Mouse (Mus musculus) E14TG2a.4 (cell line): ENCODE measurements around the gene Stk33.

Source experiments
- H3K27me3 ChIP-seq: 2 replicates; pipeline ENCODE4 v1.6.1; 2014; ENCODE audit warnings: low read length, control low read depth; ENCODE audit not compliant: insufficient read depth
- H3K36me3 ChIP-seq: 2 replicates; pipeline ENCODE4 v1.6.1; 2014; ENCODE audit warnings: low read length, control low read depth; ENCODE audit not compliant: insufficient read depth
- H3K4me1 ChIP-seq: replicated peaks from 2 replicates; pipeline ENCODE4 v1.6.1; 2014; ENCODE audit warnings: low read depth, low read length, control low read depth
- H3K4me3 ChIP-seq: replicated peaks from 2 replicates; pipeline ENCODE4 v1.5.1; 2014; ENCODE audit warnings: mild to moderate bottlenecking, low read length
- H3K9me3 ChIP-seq: 2 replicates; pipeline ENCODE4 v1.6.1; 2014; ENCODE audit warnings: low read length, control low read depth
- CTCF ChIP-seq: conservative IDR thresholded peaks from 2 replicates; pipeline ENCODE4 v1.5.1; 2014; ENCODE audit warnings: low read length
- NANOG ChIP-seq: IDR thresholded peaks from 2 replicates; pipeline ENCODE4 v1.6.1; 2014; ENCODE audit warnings: borderline replicate concordance, low read length, mixed read lengths
- POU5F1 ChIP-seq: IDR thresholded peaks from 2 replicates; pipeline ENCODE4 v1.6.1; 2014; ENCODE audit warnings: low read length, borderline replicate concordance

Stk33 gene

GRCm38 (mm10) chr7:109326813-109327212 is 112.1 kb downstream of the Stk33 start:
- Histone ChIP-seq H3K27me3 (no peaks in the 10 kb centered on the region), H3K36me3 (no peaks in the 10 kb centered on the region), H3K4me3 (no peak overlapping the region), H3K4me1 (no peaks in the 10 kb centered on the region), H3K9me3 (no peaks in the 10 kb centered on the region)
- TF ChIP-seq NANOG (no peak), CTCF (no peak), POU5F1 (no peak)

- no peak for TF ChIP-seq POU5F1
- TF ChIP-seq NANOG: no peak
- no peak for TF ChIP-seq CTCF
- Histone ChIP-seq H3K27me3 (no peaks in the 10 kb centered on the region), H3K4me1 (no peaks in the 10 kb centered on the region), H3K9me3 (no peaks in the 10 kb centered on the region), H3K36me3 (no peaks in the 10 kb centered on the region), H3K4me3 (no peak overlapping the region)
Measured at GRCm38 (mm10) chr7:109325731-109326130, 113.2 kb downstream of the Stk33 start.

- TF ChIP-seq CTCF (no peak), NANOG (no peak), POU5F1 (no peak)
- Histone ChIP-seq H3K27me3 (no peaks in the 10 kb centered on the region), H3K9me3 (no peaks in the 10 kb centered on the region), H3K36me3 (no peaks in the 10 kb centered on the region), H3K4me1 (no peaks in the 10 kb centered on the region), H3K4me3 (no peak overlapping the region)
Measured at GRCm38 (mm10) chr7:109325169-109325568, 113.7 kb downstream of the Stk33 start.

- Histone ChIP-seq H3K27me3 (no peaks in the 10 kb centered on the region), H3K4me1 (no peaks in the 10 kb centered on the region), H3K9me3 (no peaks in the 10 kb centered on the region), H3K4me3 (no peak overlapping the region), H3K36me3 (no peaks in the 10 kb centered on the region)
- no peak for TF ChIP-seq NANOG
- no peak for TF ChIP-seq CTCF
- TF ChIP-seq POU5F1: no peak
Measured at GRCm38 (mm10) chr7:109309506-109309905, 129.4 kb downstream of the Stk33 start.

GRCm38 (mm10) chr7:109295807-109296206 is 143.1 kb downstream of the Stk33 start:
- Histone ChIP-seq H3K27me3 (no peaks in the 10 kb centered on the region), H3K4me3 (no peak overlapping the region), H3K36me3 (no peaks in the 10 kb centered on the region), H3K4me1 (no peaks in the 10 kb centered on the region), H3K9me3 (peaks cover 8% of the 10 kb centered on the region)
- TF ChIP-seq POU5F1: no peak
- TF ChIP-seq NANOG: no peak
- no peak for TF ChIP-seq CTCF

GRCm38 (mm10) chr7:109295351-109295750 is 143.5 kb downstream of the Stk33 start:
- no peaks in the 10 kb centered on the region for H3K27me3 ChIP-seq
- no peaks in the 10 kb centered on the region for H3K36me3 ChIP-seq
- H3K9me3 ChIP-seq: peaks cover 8% of the 10 kb centered on the region
- H3K4me1 ChIP-seq: no peaks in the 10 kb centered on the region
- no peak overlapping the region for H3K4me3 ChIP-seq
- no peak for TF ChIP-seq CTCF
- TF ChIP-seq NANOG: no peak
- TF ChIP-seq POU5F1: no peak

GRCm38 (mm10) chr7:109290501-109290900 is 148.4 kb downstream of the Stk33 start:
- peaks cover 8% of the 10 kb centered on the region for H3K9me3 ChIP-seq

GRCm38 (mm10) chr7:109289106-109289505 is 149.8 kb downstream of the Stk33 start:
- Histone ChIP-seq H3K4me1 (no peaks in the 10 kb centered on the region), H3K9me3 (peaks cover 8% of the 10 kb centered on the region), H3K36me3 (no peaks in the 10 kb centered on the region), H3K4me3 (no peak overlapping the region), H3K27me3 (no peaks in the 10 kb centered on the region)
- TF ChIP-seq NANOG (no peak), POU5F1 (no peak), CTCF (no peak)

More at GRCm38 (mm10) chr7:109290501-109290900, 148.4 kb downstream of the Stk33 start:
- Histone ChIP-seq H3K36me3 (no peaks in the 10 kb centered on the region), H3K4me1 (no peaks in the 10 kb centered on the region), H3K4me3 (no peak overlapping the region), H3K27me3 (no peaks in the 10 kb centered on the region)
- no peak for TF ChIP-seq NANOG
- TF ChIP-seq CTCF: no peak
- TF ChIP-seq POU5F1: no peak

GRCm38 (mm10) chr7:109282106-109282505 is 156.8 kb downstream of the Stk33 start:
- Histone ChIP-seq H3K9me3 (no peaks in the 10 kb centered on the region), H3K4me3 (no peak overlapping the region)
- TF ChIP-seq CTCF (no peak), POU5F1 (no peak), NANOG (no peak)

More at GRCm38 (mm10) chr7:109282106-109282505, 156.8 kb downstream of the Stk33 start:
- no peaks in the 10 kb centered on the region for H3K36me3 ChIP-seq
- H3K27me3 ChIP-seq: no peaks in the 10 kb centered on the region
- peaks cover 4% of the 10 kb centered on the region for H3K4me1 ChIP-seq
